Mouse (Mus musculus) spleen, postnatal 4 days (tissue): ENCODE data around the gene Plppr2.

Source experiments
- DNase-seq, 2 experiments: peaks; one replicate each; pipeline ENCODE4 v3.0.0; 2022; ENCODE audit warnings: low spot score in 2 of 2

The Plppr2 gene

DNA sequence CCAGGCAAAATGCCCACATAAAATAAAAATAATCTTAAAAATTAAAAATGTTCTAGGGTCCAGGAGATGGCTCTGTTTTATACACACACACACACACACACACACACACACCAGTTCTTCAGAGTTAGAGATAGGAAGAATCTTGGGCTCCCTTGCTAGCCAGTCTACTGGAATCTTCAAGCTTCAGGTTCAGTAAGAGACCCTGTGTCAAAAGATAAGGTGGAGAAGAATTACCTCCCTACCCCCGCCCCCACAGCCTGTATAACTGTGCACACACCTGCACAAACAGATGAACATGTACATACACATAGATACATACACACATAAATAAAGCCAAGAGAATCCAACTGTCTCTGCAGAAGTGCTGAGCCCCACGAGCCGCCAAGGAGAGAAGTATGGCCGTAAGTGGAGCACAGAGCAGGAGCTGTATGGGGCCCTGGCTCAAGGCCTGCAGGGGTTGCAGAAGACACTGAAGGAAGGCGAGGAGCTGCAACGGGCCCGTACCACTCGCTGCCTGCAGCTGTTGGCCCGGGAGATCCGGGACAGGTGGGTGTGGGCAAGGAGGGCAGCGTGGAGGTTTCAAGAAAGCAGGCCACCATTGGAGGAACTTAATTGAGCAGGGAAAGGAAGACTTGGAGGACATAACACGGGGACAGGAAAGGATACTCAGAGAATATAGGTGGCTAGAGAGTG is 4.2 kb upstream of the Plppr2 start:
- DNase-seq, result no peak

DNA sequence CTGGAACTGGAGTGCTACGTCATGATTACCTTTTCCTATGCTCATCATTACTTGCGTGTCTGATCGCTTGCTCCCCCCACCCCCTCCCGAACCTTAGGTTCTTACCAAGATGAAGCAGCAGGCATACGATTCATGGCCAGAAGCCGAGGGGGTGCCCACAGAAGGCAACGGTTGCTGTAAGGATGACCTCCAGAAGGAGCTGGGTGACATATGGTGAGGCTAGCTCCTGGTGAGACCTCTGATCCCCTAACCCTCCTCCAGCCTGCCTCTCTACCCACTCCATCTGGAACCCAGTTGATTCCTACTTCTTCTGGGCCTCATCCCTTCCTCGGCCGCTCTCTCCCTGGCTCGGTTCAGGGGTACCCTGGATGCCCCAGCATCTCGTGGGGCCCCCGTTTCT is 2.8 kb upstream of the Plppr2 start:
- no peak for DNase-seq

DNA sequence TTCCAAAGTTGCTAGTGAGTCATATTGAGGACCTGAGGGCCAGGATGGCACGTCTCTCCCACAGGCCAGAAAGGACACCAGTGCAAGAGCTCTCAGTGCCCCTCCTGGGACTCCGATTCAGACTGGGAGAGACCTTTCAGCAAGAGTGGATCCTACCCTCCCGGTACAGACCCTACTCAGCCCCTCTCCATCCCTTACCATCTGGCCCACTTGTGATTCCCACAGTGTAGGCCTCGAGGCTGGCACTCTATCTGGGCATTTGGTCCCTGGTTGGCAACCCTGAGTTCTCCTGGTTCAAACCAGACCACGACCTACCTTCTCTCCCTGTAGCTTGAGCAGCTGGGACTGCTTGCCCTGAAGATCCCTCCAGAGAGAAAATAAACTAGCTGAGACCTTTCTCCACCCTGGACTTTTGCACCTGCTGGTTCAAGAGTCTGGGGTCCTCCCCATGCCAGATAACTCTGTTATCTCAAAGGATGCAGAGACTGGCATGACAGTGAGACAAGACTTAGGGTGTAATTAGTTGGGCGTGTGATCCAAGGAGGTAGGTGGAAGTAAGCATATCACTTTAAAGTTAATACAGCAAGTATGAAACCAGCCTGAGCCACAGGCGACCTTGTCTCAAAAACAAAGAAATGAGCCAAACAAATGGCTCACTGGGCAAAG is 1.2 kb upstream of the Plppr2 start:
- DNase-seq, result no peak

DNA sequence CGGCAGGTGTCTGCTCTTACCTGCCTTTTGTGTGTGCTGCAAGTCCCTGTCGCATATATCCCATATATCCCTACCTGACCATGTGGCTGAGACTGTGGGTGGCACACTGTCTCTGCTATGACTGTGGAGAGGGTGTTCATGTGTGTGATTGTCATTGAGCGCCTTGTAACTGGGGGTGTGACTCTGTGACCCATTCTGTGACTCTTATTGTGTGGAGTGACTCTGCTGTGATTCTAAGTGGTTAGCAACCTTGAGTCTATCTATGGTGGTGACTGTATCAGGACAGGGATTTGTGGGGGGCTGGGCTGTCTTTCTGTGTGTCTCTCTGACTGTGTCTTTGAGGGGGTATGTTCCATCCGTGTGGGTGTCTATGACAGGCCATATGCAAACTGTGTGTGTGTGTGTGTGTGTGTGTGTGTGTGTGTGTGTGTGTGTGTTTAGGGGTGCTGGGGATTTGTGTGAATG is 910 bp downstream of the Plppr2 start:
- no peak for DNase-seq

DNA sequence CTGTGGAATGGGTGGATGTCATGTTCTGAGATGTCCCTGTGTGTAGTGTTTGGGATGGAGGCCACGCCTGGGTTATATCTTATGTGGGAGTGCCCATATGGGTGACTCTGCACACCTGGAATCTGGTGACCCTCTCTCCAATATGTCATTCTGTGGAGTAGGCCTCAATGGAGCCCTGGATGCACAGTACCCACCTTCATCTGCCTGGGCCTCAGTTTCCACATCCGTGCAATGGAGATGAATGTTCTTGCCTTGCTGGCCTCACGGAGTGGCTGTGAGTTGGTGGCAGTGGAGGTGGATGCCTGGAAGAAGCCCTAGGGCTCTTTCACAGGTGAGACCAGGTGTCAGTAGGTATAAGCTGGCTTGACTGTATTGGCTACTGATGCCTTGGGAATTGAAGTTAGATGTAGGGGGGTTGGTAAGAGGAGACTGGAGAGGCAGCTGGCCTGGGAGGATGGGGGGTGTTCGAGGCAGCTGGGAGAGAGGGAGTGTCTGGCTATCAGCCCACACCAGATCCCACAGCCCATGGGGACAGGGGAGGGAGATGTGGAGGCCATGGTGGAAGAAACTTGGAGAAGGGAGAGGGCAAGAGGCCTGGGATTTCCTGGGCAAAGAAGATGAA is 1.5 kb downstream of the Plppr2 start:
- no peak for DNase-seq

DNA sequence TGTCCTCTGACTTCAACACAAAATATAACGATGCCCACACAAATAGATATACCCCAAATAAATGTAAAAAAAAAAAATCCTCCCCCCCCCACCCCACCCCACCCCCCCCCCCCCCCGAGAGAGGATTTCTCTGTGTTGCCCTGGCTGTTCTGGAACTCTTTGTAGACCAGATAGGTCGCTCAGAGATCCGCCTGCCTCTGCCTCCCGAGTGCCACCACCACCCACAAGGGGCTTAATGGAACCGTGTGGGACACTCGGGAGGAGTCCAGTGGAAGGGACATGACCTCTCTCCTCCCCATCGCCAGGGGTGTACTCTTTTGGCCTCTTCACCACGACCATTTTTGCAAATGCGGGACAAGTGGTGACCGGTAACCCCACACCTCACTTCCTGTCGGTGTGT is 6.2 kb downstream of the Plppr2 start:
- DNase-seq, result no peak

DNA sequence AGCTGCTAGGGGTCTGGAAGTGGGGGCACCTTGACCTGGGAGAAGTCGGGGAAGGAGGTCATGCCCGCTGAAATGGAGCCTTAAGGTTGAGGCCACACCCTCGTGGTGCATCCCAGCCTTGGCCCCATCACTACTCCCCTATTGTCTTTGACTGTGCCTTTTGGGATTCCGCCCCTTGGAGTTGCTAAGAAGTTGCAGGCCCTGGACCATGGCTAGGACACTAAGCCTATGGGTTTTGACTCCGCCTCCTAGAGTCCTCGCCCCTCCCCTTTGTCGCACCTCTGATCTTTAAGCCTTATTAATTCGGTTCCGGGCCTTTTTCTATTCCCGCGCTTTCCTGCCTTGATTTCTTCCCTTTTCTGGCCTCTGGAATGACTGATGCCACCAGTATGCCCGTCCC is 6.8 kb downstream of the Plppr2 start:
- no peak for DNase-seq

DNA sequence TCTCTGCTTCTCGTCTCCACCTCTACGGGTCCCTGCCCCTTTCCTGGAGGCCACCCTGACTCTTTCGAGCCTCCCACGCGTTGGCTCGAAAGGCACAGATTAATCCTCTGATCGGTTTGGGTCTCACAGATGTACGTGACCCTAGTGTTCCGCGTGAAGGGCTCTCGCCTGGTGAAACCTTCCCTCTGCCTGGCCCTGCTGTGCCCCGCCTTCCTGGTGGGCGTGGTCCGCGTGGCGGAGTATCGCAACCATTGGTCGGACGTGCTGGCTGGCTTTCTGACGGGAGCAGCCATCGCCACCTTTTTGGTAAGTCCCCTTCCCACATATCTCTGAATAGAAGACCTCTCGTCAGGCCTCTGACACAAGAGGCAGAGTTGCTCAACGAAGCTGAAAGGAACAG is 7.4 kb downstream of the Plppr2 start:
- peak in 1 of 2 experiments; percentile 65 for DNase-seq

DNA sequence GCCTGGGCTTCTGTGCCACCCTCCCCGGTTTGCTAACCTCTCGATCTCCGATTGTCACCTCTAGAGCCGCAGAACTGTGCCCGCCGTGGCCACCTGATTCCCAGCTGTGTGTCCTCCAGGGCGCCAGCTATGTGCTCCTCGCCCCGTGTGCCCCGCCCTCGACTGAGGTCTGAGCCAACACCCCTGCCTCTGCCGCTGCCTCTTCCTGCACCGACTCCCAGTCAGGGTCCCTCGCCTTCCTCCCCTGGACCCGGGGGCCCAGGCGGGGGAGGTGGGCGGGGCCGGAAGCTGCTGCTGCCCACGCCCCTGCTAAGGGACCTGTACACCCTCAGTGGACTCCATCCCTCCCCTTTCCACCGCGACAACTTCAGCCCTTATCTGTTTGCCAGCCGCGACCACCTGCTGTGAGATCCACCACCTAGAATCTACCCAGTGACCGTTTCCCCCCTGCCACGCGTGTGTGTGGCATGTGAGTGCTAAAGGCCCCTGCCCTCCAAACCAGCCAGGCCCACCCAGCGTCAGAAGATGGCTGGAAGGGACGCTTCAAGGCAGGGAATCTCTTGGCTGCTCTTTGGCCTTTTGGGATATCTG is 10.8 kb downstream of the Plppr2 start:
- DNase-seq, result no peak

DNA sequence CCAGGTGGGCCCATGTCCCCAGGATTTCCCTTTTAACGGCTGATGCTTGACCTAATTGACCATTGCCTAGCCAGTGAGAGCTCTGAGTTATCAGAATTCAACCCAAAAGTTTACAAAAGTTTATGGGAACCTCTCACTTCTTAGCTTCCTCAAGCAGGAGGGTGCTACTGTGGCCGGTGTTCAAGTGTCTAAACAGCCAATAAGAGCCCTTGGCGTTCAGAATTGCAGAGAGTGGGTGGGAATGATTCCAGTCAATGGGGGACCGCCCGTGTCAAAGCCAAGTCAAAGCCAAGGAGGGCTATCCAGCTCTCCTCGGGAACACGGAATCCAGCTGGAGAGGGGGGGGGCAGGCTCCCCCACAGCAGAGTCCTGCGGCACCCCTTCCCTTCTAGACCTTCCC is 11.3 kb downstream of the Plppr2 start:
- DNase-seq, result no peak

DNA sequence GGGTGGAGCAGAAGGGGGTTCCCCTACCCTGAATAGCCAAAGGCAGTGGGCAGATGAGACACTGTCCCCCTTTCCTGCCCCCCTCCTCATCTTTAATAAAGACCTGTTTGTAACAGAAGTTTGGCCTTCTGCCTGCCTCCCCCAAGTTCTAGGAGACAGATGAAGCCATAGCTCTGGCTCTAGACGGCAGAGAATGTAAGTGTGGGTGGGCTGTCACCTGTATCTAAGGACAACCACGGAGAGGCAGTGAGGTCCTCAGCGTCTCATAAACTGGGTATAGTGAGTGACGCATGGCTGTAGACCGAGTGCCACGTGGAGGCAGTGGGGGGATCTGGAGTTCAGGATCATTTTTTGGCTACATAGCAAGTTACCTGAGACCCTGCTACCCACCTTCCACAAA is 12.0 kb downstream of the Plppr2 start:
- DNase-seq, result no peak

DNA sequence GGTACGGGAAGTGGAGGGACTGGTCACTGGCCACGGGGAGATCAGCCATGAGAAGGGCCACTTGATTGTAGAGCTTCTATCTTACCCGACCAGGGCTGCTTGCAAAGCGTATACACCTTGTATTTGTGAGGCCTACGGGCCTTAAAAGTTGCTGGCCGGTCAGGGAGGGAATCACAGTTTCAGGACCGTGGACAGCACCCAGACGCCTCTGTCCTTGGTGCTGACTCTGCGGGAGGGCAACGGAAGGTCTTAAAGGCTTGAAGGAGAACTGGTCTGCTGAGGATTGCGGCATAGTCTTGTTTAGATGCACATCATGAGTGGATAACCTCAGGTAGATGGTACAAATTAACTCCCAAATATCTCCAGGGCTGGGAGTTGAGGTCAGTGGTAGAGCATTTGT is 13.5 kb downstream of the Plppr2 start:
- peak; percentile 76 to 94 for DNase-seq

DNA sequence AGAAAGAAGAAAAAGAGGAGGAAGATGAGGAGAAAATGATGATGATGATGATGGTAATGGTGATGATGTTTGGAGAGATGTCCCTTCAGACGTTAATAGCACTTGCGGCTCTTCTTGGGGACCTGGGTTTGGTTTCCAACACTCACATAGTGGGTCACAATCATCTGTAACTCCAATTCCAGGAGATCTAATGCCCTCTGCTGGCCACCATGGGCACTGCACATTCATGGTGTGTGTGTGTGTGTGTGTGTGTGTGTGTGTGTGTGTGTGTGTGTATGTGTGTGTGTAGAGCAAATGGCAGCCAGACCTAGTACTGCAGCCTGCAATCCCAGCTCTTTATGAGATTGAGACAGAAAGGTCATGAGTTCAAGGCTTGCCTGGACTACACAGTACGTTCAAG is 15.1 kb downstream of the Plppr2 start:
- no peak for DNase-seq

DNA sequence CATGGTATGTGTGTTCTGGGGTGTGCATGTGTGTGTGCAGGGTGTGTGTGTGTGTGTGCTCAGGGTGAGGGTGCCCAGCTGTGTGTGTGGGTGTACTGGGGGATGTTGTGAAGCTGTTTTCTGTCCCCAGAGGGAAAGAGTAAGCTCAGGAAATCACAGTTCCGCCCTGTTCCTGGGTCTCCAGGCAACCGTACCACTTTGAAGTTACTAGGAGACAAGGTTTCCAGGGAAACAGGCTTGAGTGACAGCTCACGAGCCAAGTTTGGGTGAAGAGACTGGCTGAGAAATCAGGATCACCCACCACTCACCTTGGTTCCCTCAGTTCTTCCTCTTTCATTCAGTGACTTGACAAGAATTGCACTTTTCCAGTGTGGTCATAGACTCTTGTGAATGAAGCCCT is 16.8 kb downstream of the Plppr2 start:
- no peak for DNase-seq

DNA sequence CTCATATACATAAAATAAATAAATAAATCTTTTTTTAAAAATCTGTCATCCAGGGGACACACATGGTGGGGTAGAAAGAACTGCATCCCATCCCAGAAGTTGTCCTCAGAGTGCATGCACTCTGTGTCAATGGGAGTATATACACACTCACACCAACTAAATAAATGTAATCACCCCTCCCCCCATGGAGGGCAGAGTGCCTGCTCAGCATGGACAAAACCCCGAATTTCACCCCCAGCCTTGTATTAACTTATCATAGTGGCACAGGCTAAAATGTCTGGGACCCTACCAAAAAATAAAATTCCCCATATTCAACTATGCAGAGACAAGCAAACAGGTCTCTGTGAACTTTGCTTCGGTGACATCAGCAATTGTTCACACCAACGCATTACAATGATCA is 17.8 kb downstream of the Plppr2 start:
- DNase-seq, result no peak

DNA sequence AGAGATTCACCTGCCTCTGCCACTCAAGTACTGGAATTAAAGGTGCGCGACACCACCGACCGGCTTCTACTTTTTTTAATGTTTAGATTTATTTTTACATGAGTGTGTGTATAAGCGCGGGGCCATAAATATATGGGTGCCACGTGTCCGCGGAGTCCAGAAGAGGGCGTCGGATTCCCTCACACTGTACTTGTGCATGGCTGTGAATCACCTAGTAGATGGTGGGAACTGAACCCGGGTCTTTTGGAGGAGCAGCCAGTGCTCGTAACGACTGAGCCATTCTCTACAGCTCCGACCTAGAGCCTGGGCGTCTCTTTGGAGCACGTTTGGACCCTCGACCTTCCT is 18.4 kb downstream of the Plppr2 start:
- DNase-seq, result no peak

DNA sequence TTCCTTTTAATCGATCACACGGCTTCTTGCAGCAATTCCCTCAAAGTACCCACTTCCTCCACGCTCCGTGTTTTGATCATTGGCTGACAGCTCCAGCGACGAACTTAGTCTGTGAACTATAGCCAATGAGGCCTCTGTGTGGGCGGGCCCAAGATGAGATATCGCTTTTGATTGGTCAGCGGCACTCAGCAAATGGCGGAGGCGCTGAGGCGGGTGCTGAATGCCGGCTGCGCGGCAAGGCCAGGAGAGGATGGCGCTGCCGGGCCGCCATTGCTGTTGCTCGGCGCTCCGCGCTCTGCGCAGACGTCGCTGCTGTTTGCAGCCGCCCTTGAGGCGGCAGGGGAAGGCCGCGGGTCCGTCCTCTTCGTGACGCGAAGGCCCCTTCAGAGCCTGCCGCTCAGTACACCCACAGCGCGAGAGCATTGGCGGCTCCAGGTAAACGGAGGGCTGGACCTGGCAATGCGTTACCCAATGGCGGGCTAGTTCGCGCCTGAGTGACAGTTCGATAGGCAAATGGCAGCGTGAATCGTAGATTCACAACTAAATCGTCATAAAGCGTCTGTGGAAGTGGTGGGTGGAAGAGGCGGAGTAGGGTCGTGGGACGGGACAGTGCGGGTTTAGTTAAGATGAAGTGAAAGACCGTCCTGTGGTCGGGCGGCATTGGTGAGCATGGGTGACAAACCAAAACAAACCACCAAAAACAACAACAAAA is 18.9 kb downstream of the Plppr2 start, which contains the start of gene Swsap1:
Gene Swsap1, plus strand, starts transcription at position 186 of the 712 bp plus-strand sequence.
- peak; percentile 98 to 99 for DNase-seq

DNA sequence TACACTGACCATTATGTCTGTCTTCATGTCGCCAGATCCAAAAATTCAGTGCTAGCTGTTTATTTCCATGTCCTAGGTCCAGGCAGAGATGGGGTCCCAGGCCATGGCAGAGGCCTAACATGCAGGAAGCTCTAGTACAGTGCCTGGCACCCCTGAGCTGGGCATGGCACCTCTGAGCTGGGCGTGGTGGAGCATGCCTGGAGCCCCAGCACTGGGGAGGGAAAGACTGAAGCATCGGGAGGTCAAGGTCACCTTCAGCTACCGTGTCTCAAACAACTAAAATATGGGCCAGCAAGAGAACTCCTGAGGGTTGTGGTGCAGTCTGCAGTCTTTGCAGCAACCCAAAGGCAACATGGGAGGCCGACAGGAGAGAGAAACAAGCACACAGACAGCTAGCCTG is 21.5 kb downstream of the Plppr2 start:
- peak in 1 of 2 experiments; percentile 50 for DNase-seq

DNA sequence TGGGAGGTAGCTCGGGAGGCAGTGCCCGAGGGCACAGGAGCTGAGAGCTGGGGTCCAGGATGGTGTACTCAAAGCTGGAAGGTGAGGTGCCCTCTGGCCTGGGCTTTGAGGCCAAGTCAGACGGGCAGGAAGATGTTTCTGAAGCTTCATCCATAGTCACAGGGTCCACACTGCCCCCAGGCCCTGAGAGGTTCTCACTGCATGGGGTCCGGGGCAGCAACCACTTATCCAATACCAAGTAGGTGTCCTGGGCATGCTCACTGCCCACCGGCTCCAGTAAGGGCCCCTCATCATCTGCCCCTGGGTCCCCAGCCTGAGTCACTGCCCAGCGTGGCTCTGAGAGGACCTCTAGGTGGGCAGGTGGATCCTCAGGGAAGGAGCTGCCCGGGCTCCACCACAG is 22.4 kb downstream of the Plppr2 start:
- DNase-seq, result no peak

DNA sequence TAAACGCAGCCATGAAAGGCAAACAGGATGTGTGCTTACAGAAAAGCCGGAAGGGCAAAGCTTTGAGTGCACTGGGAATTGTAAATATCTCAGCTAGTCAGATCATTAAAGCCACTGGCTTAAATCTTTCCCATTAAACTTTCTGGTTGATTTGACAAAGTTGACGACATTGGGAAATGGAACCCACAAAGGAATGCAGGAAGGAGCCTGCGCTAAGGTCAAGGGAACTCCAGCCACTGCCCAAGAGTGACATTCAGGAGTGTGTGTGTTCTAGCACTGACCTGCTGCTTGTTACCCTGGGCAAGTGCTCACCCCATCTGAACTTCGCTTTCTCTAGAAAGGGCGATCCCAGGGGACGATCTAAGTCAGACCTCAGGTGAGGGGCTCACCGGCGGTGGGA is 23.3 kb downstream of the Plppr2 start:
- no peak for DNase-seq

DNA sequence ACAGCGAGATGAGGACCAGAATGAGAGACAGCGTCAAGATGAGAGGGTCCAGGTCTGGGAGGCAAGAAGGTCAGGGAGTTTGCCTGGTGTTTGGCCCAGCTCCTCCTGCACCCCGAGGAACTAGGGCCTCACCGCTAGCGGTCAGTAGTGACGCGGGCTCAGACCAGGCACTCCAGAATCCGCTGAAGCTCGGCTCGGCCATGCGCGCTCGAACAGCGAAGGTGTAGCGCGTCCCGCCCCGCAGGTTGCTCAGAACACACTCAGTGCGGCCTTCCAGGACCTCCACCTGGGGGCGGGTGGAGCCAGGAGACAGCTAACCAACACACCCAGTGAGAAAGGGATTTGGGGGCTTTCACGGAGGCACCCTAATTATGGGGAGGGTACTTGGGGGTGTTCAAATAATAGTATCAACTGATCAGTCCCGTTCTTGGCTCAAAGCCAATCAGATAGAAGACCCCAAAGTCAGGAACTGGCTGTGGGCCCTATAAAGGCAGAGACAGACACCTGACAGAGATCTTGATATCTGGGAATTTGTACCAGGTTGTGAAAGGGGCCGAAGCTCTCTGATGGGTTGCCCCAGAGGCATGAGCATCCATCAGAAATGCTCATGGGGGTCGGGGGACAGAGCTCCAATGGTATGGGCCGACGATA is 23.9 kb downstream of the Plppr2 start:
- no peak for DNase-seq
